Mouse (Mus musculus): Measurements from ENCODE around the gene Nop10.

Nop10 gene

GRCm38 (mm10) chr2:112261748-112262653 is at the start of gene Nop10:
Gene Nop10 (plus strand): TSS chr2:112261926.
- peak; percentile 97 for DNase-seq (ENCODE audit: low spot score)

GRCm38 (mm10) chr2:112215977-112216376 is 45.7 kb upstream of the Nop10 start:
- peak; percentile 69 for DNase-seq (ENCODE audit: low spot score)

- no peak for DNase-seq (ENCODE audit: low spot score)
These were observed 44.1 kb upstream of the Nop10 start for GRCm38 (mm10) chr2:112217614-112218013.

GRCm38 (mm10) chr2:112220880-112221279 is 40.8 kb upstream of the Nop10 start:
- DNase-seq (ENCODE audit: low spot score), result no peak

GRCm38 (mm10) chr2:112222607-112223006 is 39.1 kb upstream of the Nop10 start:
- no peak for DNase-seq (ENCODE audit: low spot score)

- no peak for DNase-seq (ENCODE audit: low spot score)
These were observed 37.4 kb upstream of the Nop10 start for GRCm38 (mm10) chr2:112224356-112224755.

- no peak for DNase-seq (ENCODE audit: low spot score)
These were observed 29.1 kb upstream of the Nop10 start for GRCm38 (mm10) chr2:112232623-112233022.

- no peak for DNase-seq (ENCODE audit: low spot score)
These were observed 25.1 kb upstream of the Nop10 start for GRCm38 (mm10) chr2:112236620-112237019.

GRCm38 (mm10) chr2:112238006-112238405 is 23.7 kb upstream of the Nop10 start:
- no peak for DNase-seq (ENCODE audit: low spot score)

GRCm38 (mm10) chr2:112239212-112239934 is 22.4 kb upstream of the Nop10 start, which contains the start of gene Lpcat4:
Gene Lpcat4 (plus strand): TSS chr2:112239468.
- peak; percentile 96 for DNase-seq (ENCODE audit: low spot score)

- peak; percentile 57 for DNase-seq (ENCODE audit: low spot score)
These were observed 21.6 kb upstream of the Nop10 start for GRCm38 (mm10) chr2:112239935-112240721.

- DNase-seq (ENCODE audit: low spot score), result no peak
These were observed 19.9 kb upstream of the Nop10 start for GRCm38 (mm10) chr2:112241787-112242186.

GRCm38 (mm10) chr2:112245307-112245706 is 16.4 kb upstream of the Nop10 start:
- DNase-seq (ENCODE audit: low spot score), result no peak

- DNase-seq (ENCODE audit: low spot score), result no peak
These were observed 15.5 kb upstream of the Nop10 start for GRCm38 (mm10) chr2:112246193-112246592.

GRCm38 (mm10) chr2:112247323-112247722 is 14.4 kb upstream of the Nop10 start:
- no peak for DNase-seq (ENCODE audit: low spot score)

- DNase-seq (ENCODE audit: low spot score), result no peak
These were observed 11.8 kb upstream of the Nop10 start for GRCm38 (mm10) chr2:112249780-112250453.

GRCm38 (mm10) chr2:112254675-112255515 is 6.8 kb upstream of the Nop10 start:
- DNase-seq (ENCODE audit: low spot score), result no peak

- no peak for DNase-seq (ENCODE audit: low spot score)
These were observed 2.3 kb upstream of the Nop10 start, which contains the start of gene Nutm1 for GRCm38 (mm10) chr2:112259241-112259962. Gene Nutm1 (minus strand): TSS chr2:112259291.

GRCm38 (mm10) chr2:112262779-112263295 is 1.1 kb downstream of the Nop10 start:
- peak; percentile 44 for DNase-seq (ENCODE audit: low spot score)

GRCm38 (mm10) chr2:112264364-112264763 is 2.6 kb downstream of the Nop10 start:
- no peak for DNase-seq (ENCODE audit: low spot score)
